Mouse (Mus musculus) induced T-regulatory cell, adult 2 months (primary cell): ENCODE data around the gene 4931422A03Rik.

Experiments used
- DNase-seq: peaks from one replicate; pipeline ENCODE4 v3.0.0-alpha.2; 2012; ENCODE audit warnings: low read depth

4931422A03Rik gene

GRCm38 (mm10) chr2:103970041-103970790 is 57.9 kb downstream of the 4931422A03Rik start:
- DNase-seq = peak; percentile 30

- DNase-seq = peak; percentile 43
These were observed 58.6 kb downstream of the 4931422A03Rik start for GRCm38 (mm10) chr2:103969437-103970040.

GRCm38 (mm10) chr2:103968919-103969436 is 59.2 kb downstream of the 4931422A03Rik start:
- DNase-seq = peak; percentile 18

GRCm38 (mm10) chr2:103968186-103968585 is 60.0 kb downstream of the 4931422A03Rik start:
- no peak for DNase-seq

GRCm38 (mm10) chr2:103965391-103965790 is 62.8 kb downstream of the 4931422A03Rik start:
- no peak for DNase-seq

GRCm38 (mm10) chr2:103962349-103962748 is 65.8 kb downstream of the 4931422A03Rik start:
- no peak for DNase-seq

GRCm38 (mm10) chr2:103959574-103959973 is 68.6 kb downstream of the 4931422A03Rik start:
- no peak for DNase-seq

- DNase-seq = no peak
These were observed 69.1 kb downstream of the 4931422A03Rik start for GRCm38 (mm10) chr2:103959066-103959465.

- no peak for DNase-seq
These were observed 69.5 kb downstream of the 4931422A03Rik start for GRCm38 (mm10) chr2:103958634-103959033.

- DNase-seq = no peak
These were observed 70.3 kb downstream of the 4931422A03Rik start, which contains the start of gene Lmo2 for GRCm38 (mm10) chr2:103957649-103958546. Lmo2 (plus strand) TSS chr2:103957986.

GRCm38 (mm10) chr2:103956867-103957266 is 71.3 kb downstream of the 4931422A03Rik start:
- DNase-seq = no peak

GRCm38 (mm10) chr2:103955714-103956113 is 72.4 kb downstream of the 4931422A03Rik start:
- no peak for DNase-seq

- DNase-seq = no peak
These were observed 74.9 kb downstream of the 4931422A03Rik start for GRCm38 (mm10) chr2:103953050-103953835.

- DNase-seq = no peak
These were observed 80.0 kb downstream of the 4931422A03Rik start for GRCm38 (mm10) chr2:103947982-103948655.

GRCm38 (mm10) chr2:103946892-103947291 is 81.3 kb downstream of the 4931422A03Rik start:
- DNase-seq = no peak

GRCm38 (mm10) chr2:103945571-103946092 is 82.5 kb downstream of the 4931422A03Rik start:
- DNase-seq = peak; percentile 31

GRCm38 (mm10) chr2:103944859-103945258 is 83.3 kb downstream of the 4931422A03Rik start:
- no peak for DNase-seq

- no peak for DNase-seq
These were observed 87.1 kb downstream of the 4931422A03Rik start for GRCm38 (mm10) chr2:103941085-103941484.

- no peak for DNase-seq
These were observed 89.2 kb downstream of the 4931422A03Rik start for GRCm38 (mm10) chr2:103939003-103939402.

- DNase-seq = no peak
These were observed 89.6 kb downstream of the 4931422A03Rik start for GRCm38 (mm10) chr2:103938573-103938972.
